Mouse (Mus musculus): ENCODE data around the gene Atp2b1. TPM values are rescaled to one million over a fixed set of nuclear protein-coding genes. Genes with fewer than 3 reads are reported as not detected.

Gene Atp2b1
- total RNA-seq, 2 experiments from 2014 or later, result 67.8 to 71.3 TPM

- DNase-seq (ENCODE audit: low spot score), result no peak
- intact Hi-C loops (cut with DNase I), result no loop called here
These were observed 96.9 kb downstream of the Atp2b1 start for GRCm38 (mm10) chr10:99011084-99011483.

GRCm38 (mm10) chr10:99012086-99012485, 97.9 kb downstream of the Atp2b1 start:
- DNase-seq (ENCODE audit: low spot score), result no peak
- intact Hi-C loops (cut with DNase I), result no loop called here

- intact Hi-C loops (cut with DNase I), result no loop called here
- DNase-seq (ENCODE audit: low spot score), result no peak
These were observed 100.5 kb downstream of the Atp2b1 start for GRCm38 (mm10) chr10:99014737-99015136.

- no peak for DNase-seq (ENCODE audit: low spot score)
- intact Hi-C loops (cut with DNase I), result no loop called here
These were observed 102.8 kb downstream of the Atp2b1 start for GRCm38 (mm10) chr10:99016996-99017395.

GRCm38 (mm10) chr10:99027462-99027861, 113.3 kb downstream of the Atp2b1 start:
- DNase-seq (ENCODE audit: low spot score), result no peak
- intact Hi-C loops (cut with DNase I), result no loop called here

GRCm38 (mm10) chr10:99029844-99030243, 115.6 kb downstream of the Atp2b1 start:
- DNase-seq (ENCODE audit: low spot score), result no peak
- intact Hi-C loops (cut with DNase I), result no loop called here

GRCm38 (mm10) chr10:99033830-99034828, 119.9 kb downstream of the Atp2b1 start:
- intact Hi-C loops (cut with DNase I), result no loop called here

GRCm38 (mm10) chr10:99037185-99038065, 123.2 kb downstream of the Atp2b1 start:
- DNase-seq (ENCODE audit: low spot score), result no peak

More at GRCm38 (mm10) chr10:99033830-99034828, 119.9 kb downstream of the Atp2b1 start:
- DNase-seq (ENCODE audit: low spot score), result no peak

GRCm38 (mm10) chr10:99038866-99039265, 124.7 kb downstream of the Atp2b1 start:
- intact Hi-C loops (cut with DNase I), result no loop called here
- no peak for DNase-seq (ENCODE audit: low spot score)

More at GRCm38 (mm10) chr10:99037185-99038065, 123.2 kb downstream of the Atp2b1 start:
- intact Hi-C loops (cut with DNase I), result no loop called here

GRCm38 (mm10) chr10:99040171-99040570, 126.0 kb downstream of the Atp2b1 start:
- intact Hi-C loops (cut with DNase I), result no loop called here
- no peak for DNase-seq (ENCODE audit: low spot score)

- intact Hi-C loops (cut with DNase I), result no loop called here
- DNase-seq (ENCODE audit: low spot score), result no peak
These were observed 132.7 kb downstream of the Atp2b1 start for GRCm38 (mm10) chr10:99046756-99047550.

GRCm38 (mm10) chr10:99047551-99047940, 133.3 kb downstream of the Atp2b1 start:
- DNase-seq (ENCODE audit: low spot score), result no peak
- intact Hi-C loops (cut with DNase I), result no loop called here

- intact Hi-C loops (cut with DNase I), result no loop called here
- no peak for DNase-seq (ENCODE audit: low spot score)
These were observed 135.9 kb downstream of the Atp2b1 start for GRCm38 (mm10) chr10:99050093-99050492.

- no peak for DNase-seq (ENCODE audit: low spot score)
- intact Hi-C loops (cut with DNase I), result no loop called here
These were observed 138.9 kb downstream of the Atp2b1 start for GRCm38 (mm10) chr10:99053111-99053510.

GRCm38 (mm10) chr10:99060588-99060987, 146.4 kb downstream of the Atp2b1 start:
- intact Hi-C loops (cut with DNase I), result no loop called here
- DNase-seq (ENCODE audit: low spot score), result no peak

GRCm38 (mm10) chr10:99061418-99061817, 147.2 kb downstream of the Atp2b1 start:
- intact Hi-C loops (cut with DNase I), result no loop called here
- no peak for DNase-seq (ENCODE audit: low spot score)

- no peak for DNase-seq (ENCODE audit: low spot score)
These were observed 148.3 kb downstream of the Atp2b1 start for GRCm38 (mm10) chr10:99062546-99062945.

More at GRCm38 (mm10) chr10:99062546-99062945, 148.3 kb downstream of the Atp2b1 start:
- intact Hi-C loops (cut with DNase I), result no loop called here
